Mouse (Mus musculus) ovary, postnatal 14 days (tissue): ENCODE data around the gene Htr6.
A peak's percentile ranks its signal among the peaks of the same experiment; 100 is the strongest.

Experiments used
- DNase-seq: peaks from one replicate; pipeline ENCODE4 v3.0.0; 2022; ENCODE audit warnings: low spot score

Htr6 gene

DNA sequence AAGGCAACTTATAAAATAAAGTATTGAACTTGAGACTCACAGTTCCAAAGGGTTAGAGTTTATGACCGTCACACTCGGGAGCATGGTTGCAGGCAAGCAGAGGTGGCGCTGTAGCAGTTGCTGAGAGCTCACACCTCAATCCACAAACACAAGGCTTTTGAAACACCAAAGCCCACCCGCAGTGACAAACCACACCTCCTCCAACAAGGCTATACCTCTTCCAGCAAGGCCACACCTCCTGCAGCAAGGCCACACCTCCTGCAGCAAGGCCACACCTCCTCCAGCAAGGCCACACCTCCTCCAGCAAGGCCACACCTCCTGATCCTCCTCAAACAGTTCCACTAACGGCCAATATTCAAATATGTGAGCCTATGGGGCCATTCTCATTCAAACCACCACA, 30.8 kb downstream of the Htr6 start:
- no peak for DNase-seq

DNA sequence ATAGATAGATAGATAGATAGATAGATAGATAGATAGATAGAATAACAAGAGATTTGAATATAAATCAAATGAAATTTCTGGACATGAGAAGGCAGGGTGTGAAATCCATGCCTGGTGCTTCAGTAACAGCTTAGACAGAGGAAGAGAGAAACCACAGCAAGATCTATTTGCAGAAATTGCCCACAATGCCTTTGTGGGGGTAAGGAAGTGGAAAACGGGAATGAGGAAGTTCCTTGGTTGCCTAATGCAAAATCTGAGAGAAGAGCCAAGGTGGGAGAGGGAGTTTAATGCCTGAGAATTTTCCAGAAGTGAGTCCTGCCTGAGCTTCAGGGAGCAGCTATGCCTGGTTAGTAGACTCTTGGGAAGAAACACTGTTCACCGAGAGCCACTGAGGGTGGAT, 31.8 kb downstream of the Htr6 start:
- no peak for DNase-seq

DNA sequence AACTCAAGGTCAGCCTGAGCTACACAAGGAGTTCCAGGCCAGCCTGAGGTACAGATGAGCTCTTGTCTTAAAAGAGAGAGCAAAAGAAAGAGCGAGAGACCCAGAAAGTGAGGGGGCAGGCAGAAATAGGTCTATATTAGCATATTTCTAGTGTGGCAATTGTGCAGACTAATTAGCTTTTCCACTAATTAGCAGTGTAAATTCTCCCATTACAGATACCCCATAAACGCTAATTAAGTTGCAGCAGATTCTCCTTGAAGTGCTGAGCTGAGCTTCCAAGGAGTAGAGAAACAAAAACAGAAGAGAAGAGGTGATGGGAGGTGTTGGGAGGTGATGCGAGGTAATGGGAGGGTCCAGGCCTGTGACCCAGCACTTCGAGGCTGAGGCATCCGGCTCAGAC, 32.8 kb downstream of the Htr6 start:
- no peak for DNase-seq

DNA sequence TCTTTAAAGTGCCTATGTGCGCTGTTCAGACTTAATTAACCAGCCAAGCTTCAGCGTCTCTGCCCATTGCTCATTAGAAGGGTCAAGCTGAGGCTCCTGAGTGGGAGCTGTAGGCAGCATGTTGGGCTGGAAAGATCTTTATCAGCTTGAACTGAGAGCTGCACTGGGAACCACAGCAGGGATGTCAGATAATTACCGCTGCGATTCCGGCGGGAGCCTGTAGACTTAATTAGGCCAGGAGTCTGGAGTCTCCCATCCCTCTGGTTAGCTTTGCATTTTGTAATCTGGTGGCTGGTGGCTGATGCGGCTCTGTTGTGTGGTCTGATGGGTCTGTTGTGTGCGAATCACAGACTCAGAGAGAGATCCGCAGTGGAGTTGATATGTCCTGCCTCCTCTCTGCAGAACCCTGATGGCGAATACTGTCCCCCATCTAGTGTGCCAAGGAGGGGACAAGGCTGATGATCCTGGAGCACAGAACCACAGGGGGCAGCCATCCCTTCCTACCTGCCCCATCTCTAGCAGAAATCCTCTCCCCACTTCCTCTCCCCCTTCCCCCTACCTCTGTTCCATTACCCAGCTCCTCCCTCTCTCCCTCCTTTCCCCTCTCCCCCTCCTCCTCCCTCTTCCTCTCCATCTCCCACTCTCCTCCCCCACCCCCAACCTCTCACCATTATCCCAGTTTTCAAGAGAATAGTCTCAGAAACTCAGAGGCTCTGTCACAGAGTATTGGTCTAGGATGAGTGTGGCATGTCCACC, 35.1 kb downstream of the Htr6 start:
- DNase-seq, result no peak

DNA sequence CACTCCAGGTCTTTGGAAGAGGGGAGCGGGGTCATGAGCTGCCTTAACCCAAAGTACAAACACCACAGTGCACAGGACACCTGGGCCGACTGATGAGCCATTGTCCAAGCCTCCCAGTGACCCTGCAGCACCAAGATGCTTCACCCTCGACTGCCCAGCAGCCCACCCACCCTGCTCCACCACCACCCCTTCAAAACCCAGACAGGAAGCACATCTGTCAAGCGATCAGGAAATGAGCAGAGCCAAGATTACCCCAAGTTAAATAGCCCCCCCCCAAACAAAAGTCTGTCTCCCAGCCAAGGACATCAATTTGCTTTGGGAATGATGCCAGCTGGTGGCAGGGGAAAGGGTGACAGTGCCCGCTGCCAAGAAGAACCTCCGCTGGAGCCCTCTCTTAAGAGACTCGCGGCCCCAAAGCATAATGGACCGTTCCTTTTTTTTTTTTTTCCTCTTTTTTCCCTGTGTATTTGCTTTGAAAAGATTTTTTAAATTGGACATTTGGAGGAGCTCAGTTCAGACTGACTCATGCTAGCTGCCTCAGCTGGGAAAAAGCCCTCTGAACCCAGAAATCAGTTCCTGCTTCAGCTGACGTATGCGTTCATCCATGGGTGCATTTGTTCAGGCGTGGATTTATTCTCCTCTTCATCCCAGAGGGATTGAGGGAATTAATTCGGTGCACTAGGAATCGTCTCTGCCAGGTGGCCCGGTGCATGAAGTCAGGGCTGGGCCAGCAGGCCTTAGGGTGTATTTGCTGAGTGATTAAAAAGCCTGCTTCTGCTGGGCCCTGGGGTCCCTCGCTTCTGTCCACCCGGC, 37.4 kb downstream of the Htr6 start:
- DNase-seq, result peak; percentile 20

DNA sequence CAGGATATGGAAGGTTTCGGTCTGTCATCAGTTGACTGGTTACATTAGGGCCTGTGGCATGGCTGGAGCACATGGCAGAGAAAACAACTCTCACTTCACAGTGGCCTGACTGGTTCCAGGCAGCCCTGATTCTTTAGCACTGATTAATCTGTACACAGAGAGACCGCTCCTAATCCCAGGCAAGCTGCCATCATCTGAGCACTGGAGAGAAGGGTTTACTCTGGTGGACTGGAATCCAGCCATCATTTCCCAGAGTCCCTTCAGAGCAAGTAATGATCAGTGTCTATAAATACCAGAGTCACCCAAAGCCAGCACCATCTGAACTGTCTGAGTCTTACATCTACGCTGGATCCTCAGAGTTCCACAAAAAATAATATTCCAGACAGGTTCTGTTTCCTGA, 39.6 kb downstream of the Htr6 start:
- DNase-seq, result no peak

DNA sequence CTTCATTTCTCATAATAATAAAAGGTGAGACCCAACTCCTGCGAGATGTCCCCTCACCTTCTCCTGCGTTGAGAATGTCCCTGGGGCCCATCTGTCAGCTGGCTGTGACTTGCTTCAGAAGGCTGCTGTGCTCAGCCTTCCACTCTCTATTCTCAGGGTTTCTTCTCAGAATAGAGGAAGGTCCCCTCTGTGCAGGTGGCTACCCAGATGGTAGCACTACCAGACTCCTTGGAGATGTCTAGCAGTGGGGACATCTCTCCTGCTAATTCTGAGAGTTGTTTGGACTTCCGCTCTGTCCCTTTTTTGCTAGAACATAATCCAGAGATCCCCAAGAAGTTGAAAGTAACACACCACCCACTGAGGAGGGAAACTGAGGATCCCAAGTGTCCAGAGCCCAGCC, 40.4 kb downstream of the Htr6 start:
- DNase-seq, result no peak

DNA sequence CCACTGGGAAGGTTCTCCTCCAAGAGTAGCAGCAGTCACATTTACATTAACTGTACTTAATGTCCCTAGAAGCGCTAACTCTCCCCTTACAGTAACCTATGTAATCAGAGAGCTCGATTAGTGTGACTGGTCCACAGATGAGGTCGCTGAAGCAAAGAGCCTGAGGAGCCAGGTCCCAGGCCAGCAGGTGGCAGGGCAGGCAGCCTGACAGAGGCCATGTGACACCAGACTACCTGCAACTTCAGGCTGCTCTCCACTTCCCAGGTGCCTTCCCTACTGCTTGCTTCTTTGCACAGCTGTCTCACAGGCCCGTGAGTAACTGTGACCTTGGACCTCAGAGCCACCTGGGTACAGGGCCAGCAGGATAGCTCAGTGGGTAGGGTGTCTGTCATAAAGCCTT, 40.8 kb downstream of the Htr6 start:
- DNase-seq, result no peak

DNA sequence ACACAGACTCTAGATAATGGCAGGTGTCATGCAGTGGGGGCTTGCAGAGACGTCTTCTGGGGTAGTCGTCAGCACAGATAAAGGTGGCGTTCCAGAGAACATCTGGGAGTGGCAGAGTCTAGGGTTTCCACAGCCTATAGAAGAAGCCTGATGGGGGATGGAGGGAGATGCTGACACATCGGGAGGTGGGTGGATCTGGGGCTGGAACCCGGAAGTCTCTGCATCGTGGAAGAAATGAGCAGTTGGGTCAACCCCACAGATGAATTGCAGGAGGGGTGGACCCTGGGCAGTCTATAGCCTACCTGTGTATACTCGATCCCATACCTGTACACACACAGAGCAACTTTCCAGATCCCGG, 41.4 kb downstream of the Htr6 start:
- no peak for DNase-seq

DNA sequence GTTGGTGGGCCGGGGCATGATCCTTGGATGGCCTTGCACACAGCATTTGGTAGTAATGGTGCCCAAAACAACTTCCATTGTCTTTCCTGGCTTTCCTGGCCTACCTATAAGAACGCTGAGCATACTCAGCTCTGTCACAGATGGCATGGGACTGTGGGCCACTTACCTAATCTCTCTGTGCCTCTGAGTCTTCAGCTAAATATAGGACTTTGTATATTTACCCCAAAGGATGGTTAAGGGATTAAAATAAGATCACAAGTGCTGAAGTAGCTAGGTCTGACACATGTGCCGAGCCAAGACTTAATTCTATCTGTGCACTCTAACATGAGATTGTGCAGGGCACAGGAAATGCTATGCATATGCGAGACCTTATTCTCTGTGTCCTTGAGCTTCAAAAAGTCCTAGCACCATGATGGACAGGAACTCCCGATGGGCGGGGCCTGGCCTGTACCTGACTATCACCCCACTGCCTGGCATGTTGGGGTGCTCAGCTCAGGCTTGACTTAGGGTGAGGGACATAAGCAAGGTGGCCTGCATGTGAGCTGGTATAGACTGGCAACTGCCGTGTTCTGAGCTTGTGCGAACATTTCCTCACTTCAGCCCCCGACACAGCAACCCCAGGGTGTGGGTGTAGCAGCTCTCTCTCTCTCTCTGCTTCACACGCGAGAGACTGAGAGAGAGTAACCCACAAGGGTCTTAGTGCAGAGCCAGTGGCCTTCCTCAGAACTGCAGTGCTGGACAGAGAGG, 41.9 kb downstream of the Htr6 start:
- no peak for DNase-seq

DNA sequence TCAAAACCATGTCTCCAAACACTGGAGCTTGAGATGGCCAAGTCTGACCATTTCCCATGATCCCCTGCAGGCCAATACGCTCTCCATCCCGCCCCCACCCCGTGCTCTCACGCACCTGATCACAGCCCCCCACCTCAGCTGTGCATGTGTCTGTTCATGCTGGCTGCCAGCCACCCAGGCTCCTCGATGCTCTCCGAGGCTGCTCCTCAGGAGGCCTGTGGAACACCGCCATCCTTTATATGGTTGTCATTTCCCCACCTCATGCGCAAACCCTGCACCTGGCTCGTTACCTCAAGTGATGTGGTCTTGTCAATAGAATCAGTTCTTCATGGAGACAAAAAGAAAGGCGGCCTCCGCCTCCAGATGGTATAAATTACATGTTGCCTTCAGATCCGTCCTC, 42.8 kb downstream of the Htr6 start:
- DNase-seq, result no peak

DNA sequence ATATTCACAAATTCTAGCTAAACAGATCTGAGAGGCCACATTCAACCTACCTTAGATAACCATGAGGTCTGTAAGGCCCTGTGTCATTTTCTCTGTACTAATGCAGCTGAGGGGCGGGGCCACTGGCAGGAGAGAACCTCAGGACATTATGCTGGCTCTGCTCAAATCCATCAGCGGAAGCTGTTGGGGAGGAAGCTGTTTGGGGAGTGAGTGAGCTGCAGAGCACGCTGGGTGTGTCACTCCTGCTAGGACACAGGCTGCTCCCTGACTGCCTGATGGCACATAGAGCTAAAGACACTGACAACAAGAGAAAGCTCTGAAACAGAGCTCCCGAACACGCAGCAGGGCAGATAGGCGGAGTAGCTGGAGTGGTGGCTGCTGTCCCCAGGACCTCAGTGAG, 44.7 kb downstream of the Htr6 start:
- DNase-seq, result no peak

DNA sequence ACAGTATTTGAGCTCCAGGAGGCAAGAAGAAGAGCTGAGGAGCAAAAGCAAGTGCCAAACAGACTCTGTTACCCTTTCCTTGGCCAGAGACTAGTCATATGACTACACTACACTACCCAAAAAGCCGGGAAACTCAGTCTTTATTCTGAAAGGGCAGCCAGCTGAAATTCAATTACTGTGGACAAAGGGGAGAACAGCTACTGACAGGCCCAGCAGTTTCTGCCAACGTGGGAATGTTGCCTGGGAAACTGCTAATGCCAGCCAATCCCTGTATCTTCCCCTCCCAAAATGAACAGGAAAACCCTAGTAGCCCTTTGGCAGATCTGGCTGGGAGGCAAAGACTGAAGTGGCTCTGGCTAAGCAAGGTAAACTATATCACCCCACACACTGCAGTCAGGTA, 51.0 kb downstream of the Htr6 start:
- DNase-seq, result no peak

DNA sequence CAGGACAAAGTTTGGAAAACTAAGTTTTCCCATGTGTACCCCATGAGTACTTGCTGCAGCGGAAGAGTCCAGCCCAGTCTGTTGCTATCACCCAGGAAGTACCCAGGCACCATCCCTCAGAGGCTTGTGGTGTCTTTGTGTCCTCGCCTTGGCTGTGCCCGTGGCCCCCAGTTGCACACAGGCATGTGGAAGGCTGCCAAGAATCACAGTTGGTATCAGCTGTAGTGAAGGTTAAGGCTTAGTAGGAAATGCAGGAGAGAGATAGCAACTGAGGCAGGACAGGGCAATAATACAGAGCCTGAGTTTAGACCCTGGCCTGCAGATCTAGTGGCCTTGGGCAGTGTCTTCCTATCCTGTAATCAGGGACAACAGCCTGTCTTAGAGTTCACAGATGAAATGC, 55.0 kb downstream of the Htr6 start:
- no peak for DNase-seq

DNA sequence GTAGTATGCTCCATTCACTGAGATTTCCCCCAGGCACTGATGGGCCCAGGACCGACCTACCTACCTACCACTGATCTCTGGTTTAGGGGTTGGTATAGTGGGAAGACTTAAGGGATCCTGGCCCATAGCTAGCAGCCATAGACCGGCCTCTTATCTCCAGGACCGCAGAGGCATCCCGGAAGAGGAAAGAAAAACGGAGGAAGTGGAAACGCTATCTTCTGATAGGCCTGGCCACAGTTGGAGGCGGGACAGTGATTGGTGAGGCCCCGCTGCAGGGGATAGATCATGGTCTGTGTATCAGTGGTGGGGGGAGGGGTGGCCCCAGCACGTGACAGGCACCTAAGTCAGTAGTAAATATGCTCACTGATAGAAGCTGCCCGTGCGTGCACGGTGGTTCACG, 56.0 kb downstream of the Htr6 start:
- DNase-seq, result no peak

DNA sequence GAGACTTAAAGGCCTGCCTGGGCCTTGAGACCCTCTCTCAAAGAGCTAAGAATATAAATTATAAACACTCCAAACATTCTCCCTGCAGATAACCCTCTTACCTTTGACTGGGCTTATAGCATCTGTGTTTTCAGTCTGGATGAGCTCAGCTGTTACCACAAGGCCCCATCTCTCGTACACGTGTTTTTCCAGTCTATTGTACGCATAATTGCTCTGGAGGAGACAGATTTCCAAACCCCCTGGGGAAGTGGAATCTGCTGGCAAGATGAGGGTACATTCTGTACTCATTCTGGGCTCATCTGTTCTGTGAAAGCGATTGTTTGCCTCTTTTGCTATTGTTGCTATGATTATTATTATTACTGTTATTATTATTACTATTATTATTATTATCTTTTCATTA, 56.4 kb downstream of the Htr6 start:
- DNase-seq, result no peak

DNA sequence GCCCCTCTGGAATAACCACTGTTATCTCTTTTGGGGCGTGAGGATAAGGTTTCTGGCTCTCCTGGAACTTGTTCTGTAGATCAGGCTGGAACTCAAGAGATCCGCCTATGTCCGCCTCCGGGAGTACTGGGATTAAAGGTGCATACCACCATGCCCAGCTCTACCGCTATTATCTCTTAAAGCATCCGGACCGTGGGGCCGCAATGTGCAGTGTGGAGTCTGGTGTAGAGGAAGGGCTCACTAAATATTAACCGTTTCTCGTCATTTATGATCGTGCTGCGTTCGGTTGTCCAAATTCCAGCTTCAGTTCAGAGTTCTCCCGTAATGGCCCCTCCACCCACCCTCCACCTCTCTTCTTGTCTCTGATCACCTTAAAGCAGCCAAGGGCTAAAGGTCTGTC, 57.0 kb downstream of the Htr6 start:
- DNase-seq, result no peak

DNA sequence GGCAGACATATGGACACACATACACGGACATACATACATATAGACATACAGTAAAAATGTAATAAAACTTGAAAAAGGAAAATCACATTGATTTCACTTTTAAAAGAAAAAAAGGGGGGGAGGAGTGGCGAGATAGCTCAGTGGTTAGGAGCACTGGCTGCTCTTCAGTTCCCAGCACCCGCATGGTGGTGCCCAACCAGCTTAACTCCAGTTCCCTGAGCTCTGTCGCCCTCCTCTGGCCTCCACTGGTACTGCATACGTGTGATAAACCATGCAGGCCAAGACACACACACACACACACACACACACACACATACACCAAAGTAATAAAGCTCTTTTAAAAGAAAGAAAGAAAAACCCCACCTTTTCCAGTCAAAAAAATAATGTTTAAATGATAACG, 60.6 kb downstream of the Htr6 start:
- no peak for DNase-seq

DNA sequence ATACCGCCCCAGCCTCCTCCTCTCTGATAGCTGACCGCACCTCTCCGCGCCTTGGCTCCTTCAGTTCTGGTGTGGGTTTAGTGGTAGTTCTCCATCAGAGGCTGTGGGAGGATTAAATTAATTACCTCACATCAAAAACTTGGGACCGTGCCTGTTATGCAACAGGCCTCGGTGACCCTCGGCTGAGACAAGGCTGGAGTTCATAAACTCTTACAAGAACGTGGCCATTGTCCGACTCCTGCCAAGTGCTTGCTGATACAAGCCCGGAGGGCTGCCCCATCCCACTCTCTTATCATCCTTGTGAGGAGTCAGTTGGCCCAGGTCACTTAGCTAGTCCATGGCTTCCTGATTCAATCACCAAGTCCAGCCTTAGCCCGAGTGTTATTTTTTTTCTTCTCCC, 62.1 kb downstream of the Htr6 start:
- no peak for DNase-seq

DNA sequence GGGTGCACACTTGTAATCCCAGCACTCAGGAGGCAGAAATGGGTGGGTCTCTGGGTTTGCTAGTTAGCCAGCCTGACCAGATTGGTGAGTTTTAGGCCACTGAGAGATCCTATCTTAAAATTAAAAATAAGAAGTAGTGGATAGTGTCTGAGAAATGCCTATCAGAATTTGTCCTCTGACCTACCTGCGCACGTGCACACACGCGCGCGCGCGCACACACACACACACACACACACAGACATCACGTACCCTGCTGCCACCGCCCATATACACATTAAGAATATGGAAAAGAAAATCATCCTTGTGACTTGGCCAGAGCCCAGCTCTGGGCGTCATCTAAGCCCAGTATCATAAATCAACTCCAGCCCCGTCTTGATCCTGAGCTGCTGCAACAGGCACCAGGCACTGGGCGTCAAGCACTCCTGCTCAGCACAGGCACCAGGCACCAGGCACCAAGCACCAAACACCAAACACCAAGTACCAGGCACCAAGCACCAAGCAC, 64.1 kb downstream of the Htr6 start:
- no peak for DNase-seq
